Mouse (Mus musculus) erythroblast, adult 5-6 weeks (primary cell): Measurements from ENCODE around the gene Bpifa3. TPM values are rescaled to one million over a fixed set of nuclear protein-coding genes. Genes with fewer than 3 reads are reported as not detected.
"Not testable (repeated sequence)": the region's sequence is repeated elsewhere in the genome, so short reads cannot be mapped to it uniquely, and the experiment has no call there.

Source experiments
- ATAC-seq: replicated peaks from 2 replicates; pipeline ENCODE4 v1.8.0; 2016; ENCODE audit warnings: moderate number of reproducible peaks, mild to moderate bottlenecking, moderate TSS enrichment, inconsistent platforms; ENCODE audit not compliant: poor library complexity, low FRiP score, severe bottlenecking
- total RNA-seq, 2 experiments: library from RNA; stranded (forward) in 1 of 2; stranded (reverse) in 1 of 2; fragments of 150-400 nt in 1 of 2; fragments of 200-764, 138-1000 nt in 1 of 2; gene quantifications; 2 replicates each; pipeline versions ENCODE4 v1.2.3 to v1.2.4; 2015 to 2017; ENCODE audit warnings: low replicate concordance in 2 of 2

Gene Bpifa3
- total RNA-seq (2015; ENCODE audit: low replicate concordance), result not detected in 2 replicates
- not detected in 2 replicates for total RNA-seq (2017; ENCODE audit: low replicate concordance)

DNA sequence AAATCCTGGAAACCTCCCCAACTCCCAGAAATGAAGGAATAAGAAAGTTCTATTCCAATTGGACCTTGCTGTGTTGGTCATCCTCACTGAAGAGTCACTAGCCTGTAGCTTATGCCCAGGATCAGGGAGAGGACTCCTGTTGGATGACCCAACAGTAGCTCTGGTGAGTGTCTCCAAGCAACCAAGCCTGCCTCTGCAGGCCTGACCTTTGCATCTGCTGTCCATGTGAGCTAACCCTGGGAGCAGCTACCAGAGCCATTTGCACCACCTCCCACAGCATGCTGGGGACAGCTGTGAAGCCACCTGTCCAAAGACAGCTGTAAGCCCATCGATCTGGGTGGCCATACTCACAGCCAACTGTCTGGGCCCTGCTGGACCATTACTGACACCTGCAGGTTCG, at the start of gene Bpifa3:
Gene Bpifa3, plus strand, starts transcription at position 217 of the 400 bp plus-strand sequence.
- no peak for ATAC-seq

- no peak for ATAC-seq
Observed at GRCm38 (mm10) chr2:154097734-154098133, 32.4 kb upstream of the Bpifa3 start.

GRCm38 (mm10) chr2:154117381-154117780, 12.8 kb upstream of the Bpifa3 start:
- ATAC-seq, result no peak

DNA sequence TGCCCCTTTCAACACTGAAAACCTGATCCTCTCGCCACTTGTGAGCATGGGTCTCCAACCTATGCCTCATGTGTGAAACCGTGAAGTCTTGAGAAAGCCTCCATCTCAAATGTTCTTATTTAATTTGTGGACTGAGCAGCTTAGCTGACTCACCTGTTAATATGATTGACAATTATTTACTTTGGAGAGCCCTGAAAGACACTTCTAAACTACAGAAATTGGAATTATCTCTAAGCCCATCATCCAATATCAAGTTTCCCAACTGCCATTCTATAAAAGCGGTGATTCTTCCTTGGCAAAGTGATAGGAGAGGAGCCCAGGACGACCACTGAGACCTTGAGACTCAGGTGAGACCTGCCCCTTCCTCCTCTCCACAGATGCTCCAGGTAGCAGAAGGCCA, 12.4 kb downstream of the Bpifa3 start, which contains the start of gene Bpifa1:
Gene Bpifa1, plus strand, starts transcription at position 301 of the 400 bp plus-strand sequence.
- no peak for ATAC-seq

GRCm38 (mm10) chr2:154143735-154144134, 13.6 kb downstream of the Bpifa3 start:
- no peak for ATAC-seq

- no peak for ATAC-seq
Observed at GRCm38 (mm10) chr2:154147496-154147895, 17.4 kb downstream of the Bpifa3 start.

GRCm38 (mm10) chr2:154158433-154158832, 28.3 kb downstream of the Bpifa3 start:
- ATAC-seq, result no peak

DNA sequence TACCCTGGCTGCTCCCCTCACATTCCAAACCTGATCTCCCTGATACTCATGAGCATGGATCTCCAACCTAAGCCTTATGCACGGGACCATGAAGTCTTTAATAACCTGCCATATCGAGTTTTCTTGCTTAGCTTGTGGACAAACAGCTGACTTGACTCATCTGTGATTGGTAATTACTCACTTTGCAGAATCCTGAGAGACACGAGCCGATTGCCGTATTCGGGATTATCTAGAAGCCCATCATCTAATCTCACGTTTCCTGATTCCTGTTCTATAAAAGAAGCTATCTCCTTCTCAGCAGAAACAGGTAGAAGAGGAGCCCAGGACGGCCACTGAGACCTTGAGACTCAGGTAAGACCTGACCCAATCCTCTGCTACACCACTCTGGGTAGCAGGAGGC, 32.2 kb downstream of the Bpifa3 start, which contains the start of gene Bpifa5:
Gene Bpifa5, plus strand, starts transcription at position 301 of the 400 bp plus-strand sequence.
- ATAC-seq, result no peak

DNA sequence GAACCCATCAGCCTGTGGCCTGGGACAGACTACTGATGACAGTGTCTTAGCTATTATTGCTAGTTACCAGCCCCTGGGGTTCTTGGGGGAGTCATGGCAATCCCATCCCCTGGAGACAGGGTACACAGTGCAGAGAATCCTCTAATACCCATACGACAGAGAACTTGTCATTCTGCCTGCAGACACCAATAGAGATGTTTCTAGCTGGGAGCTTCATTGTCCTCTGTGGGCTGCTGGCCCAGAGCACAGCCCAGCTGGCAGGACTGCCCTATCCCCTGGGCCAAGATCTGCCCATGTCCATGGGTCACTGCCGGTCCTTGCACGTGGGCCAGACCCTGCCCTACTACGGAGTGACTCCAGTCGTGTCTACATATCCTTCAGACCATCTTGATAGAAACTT, 33.2 kb downstream of the Bpifa3 start:
- no peak for ATAC-seq

GRCm38 (mm10) chr2:154169172-154169571, 39.0 kb downstream of the Bpifa3 start:
- no peak for ATAC-seq

GRCm38 (mm10) chr2:154171621-154172020, 41.5 kb downstream of the Bpifa3 start:
- no peak for ATAC-seq

GRCm38 (mm10) chr2:154173313-154173712, 43.2 kb downstream of the Bpifa3 start:
- ATAC-seq, result no peak

DNA sequence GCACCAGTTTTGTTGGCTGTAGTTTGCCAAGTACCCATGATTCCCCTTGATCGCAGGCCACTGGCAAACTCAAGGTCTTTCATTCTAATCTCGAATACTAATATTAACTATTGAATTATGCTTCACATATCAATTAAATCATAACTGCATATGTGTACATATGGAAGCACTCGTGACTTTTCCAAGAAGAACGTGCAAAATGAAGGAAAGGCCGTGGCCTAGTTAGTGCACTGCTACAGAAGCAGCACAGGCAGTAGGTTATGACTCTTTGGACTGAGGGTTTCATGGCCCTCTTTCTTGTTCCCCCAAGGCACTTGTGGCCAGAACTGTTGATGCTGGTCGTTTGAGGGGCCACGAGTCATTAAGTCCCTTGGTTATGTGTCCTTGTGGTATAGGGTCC, 51.8 kb downstream of the Bpifa3 start:
- ATAC-seq, result not testable (repeated sequence)

DNA sequence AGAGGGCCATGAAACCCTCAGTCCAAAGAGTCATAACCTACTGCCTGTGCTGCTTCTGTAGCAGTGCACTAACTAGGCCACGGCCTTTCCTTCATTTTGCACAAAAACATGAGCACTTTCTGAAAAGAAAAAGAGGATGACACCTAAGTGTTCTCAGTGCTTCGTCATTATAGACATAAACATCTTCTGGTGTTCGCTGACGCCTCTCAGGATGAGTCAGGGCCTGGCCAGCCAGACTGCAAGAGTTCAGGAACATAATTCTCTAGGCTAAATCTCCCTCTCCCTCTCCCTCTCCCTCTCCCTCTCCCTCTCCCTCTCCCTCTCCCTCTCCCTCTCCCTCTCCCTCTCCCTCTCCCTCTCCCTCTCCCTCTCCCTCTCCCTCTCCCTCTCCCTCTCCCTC, 52.9 kb downstream of the Bpifa3 start:
- ATAC-seq, result not testable (repeated sequence)

GRCm38 (mm10) chr2:154185319-154185718, 55.2 kb downstream of the Bpifa3 start:
- ATAC-seq, result no peak

GRCm38 (mm10) chr2:154185748-154186147, 55.6 kb downstream of the Bpifa3 start:
- ATAC-seq, result no peak

DNA sequence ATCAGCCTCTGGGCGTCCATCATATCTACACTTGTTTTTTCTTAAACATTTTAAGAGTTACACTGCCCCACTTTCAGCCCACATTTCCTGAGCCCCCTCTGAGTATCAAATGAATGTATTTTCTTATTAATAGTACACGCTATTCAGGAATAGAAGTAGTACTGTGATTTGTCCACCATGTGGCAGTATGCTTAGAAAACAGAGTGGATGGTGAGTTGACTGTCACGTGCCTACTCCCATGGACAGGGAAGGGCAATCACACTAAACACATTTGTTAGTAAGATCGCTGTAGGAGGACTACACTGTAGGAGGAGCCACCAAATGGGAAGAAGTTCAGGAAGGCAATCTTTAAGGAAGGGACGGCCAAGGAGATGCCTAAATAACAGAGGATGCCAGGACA, 57.3 kb downstream of the Bpifa3 start:
- ATAC-seq, result no peak

Other genes with a start within 250 kb of the Bpifa3 start
- not detected in 2 replicates for gene Bpifb6, start 229.9 kb upstream of the Bpifa3 start, total RNA-seq (2015; ENCODE audit: low replicate concordance)
- not detected in 2 replicates for gene Bpifb6, start 229.9 kb upstream of the Bpifa3 start, total RNA-seq (2017; ENCODE audit: low replicate concordance)
- not detected in 2 replicates for gene Bpifb3, start 212.1 kb upstream of the Bpifa3 start, total RNA-seq (2015; ENCODE audit: low replicate concordance)
- gene Bpifb3, start 212.1 kb upstream of the Bpifa3 start, total RNA-seq (2017; ENCODE audit: low replicate concordance), result not detected in 2 replicates
- not detected in 2 replicates for gene Bpifb4, start 192.1 kb upstream of the Bpifa3 start, total RNA-seq (2015; ENCODE audit: low replicate concordance)
- gene Bpifb4, start 192.1 kb upstream of the Bpifa3 start, total RNA-seq (2017; ENCODE audit: low replicate concordance), result not detected in 2 replicates
- not detected in 2 replicates for gene Bpifa6, start 155.4 kb upstream of the Bpifa3 start, total RNA-seq (2015; ENCODE audit: low replicate concordance)
- gene Bpifa6, start 155.4 kb upstream of the Bpifa3 start, total RNA-seq (2017; ENCODE audit: low replicate concordance), result not detected in 2 replicates
- not detected in 2 replicates for gene Bpifa2, start 122.1 kb upstream of the Bpifa3 start, total RNA-seq (2015; ENCODE audit: low replicate concordance)
- gene Bpifa2, start 122.1 kb upstream of the Bpifa3 start, total RNA-seq (2017; ENCODE audit: low replicate concordance), result not detected in 2 replicates
- not detected in 2 replicates for gene Bpifa1, start 12.5 kb downstream of the Bpifa3 start, total RNA-seq (2015; ENCODE audit: low replicate concordance)
- gene Bpifa1, start 12.5 kb downstream of the Bpifa3 start, total RNA-seq (2017; ENCODE audit: low replicate concordance), result not detected in 2 replicates
- not detected in 2 replicates for gene Bpifa5, start 32.3 kb downstream of the Bpifa3 start, total RNA-seq (2015; ENCODE audit: low replicate concordance)
- not detected in 2 replicates for gene Bpifa5, start 32.3 kb downstream of the Bpifa3 start, total RNA-seq (2017; ENCODE audit: low replicate concordance)
- not detected in 2 replicates for gene Bpifb1, start 60.5 kb downstream of the Bpifa3 start, total RNA-seq (2015; ENCODE audit: low replicate concordance)
- not detected in 2 replicates for gene Bpifb1, start 60.5 kb downstream of the Bpifa3 start, total RNA-seq (2017; ENCODE audit: low replicate concordance)
- not detected in 2 replicates for gene Bpifb5, start 93.4 kb downstream of the Bpifa3 start, total RNA-seq (2015; ENCODE audit: low replicate concordance)
- not detected in 2 replicates for gene Bpifb5, start 93.4 kb downstream of the Bpifa3 start, total RNA-seq (2017; ENCODE audit: low replicate concordance)
- gene Bpifb9a, start 127.5 kb downstream of the Bpifa3 start, total RNA-seq (2015; ENCODE audit: low replicate concordance), result not detected in 2 replicates
- gene Bpifb9a, start 127.5 kb downstream of the Bpifa3 start, total RNA-seq (2017; ENCODE audit: low replicate concordance), result not detected in 2 replicates
- not detected in 2 replicates for gene Bpifb9b, start 176.9 kb downstream of the Bpifa3 start, total RNA-seq (2015; ENCODE audit: low replicate concordance)
- gene Bpifb9b, start 176.9 kb downstream of the Bpifa3 start, total RNA-seq (2017; ENCODE audit: low replicate concordance), result not detected in 2 replicates
- gene Cdk5rap1, start 242.7 kb downstream of the Bpifa3 start, total RNA-seq (2015; ENCODE audit: low replicate concordance), result 5.9 and 13.1 TPM in 2 replicates
- 12.7 and 21.5 TPM in 2 replicates for gene Cdk5rap1, start 242.7 kb downstream of the Bpifa3 start, total RNA-seq (2017; ENCODE audit: low replicate concordance)